Mouse (Mus musculus) liver, postnatal 0 days (tissue): Measurements from ENCODE around the gene Yipf2.

Experiments
- CTCF ChIP-seq: sonication (generic); IDR thresholded peaks from 2 replicates; pipeline ENCODE4 v1.5.1; 2016; ENCODE audit warnings: antibody characterized with exemption, low read depth
- EP300 ChIP-seq: IDR thresholded peaks from 2 replicates; pipeline ENCODE4 v1.6.1; 2016; ENCODE audit warnings: antibody characterized with exemption, low read depth, mild to moderate bottlenecking

GRCm38 (mm10) chr9:21600186-21600585 is 7.6 kb upstream of the Yipf2 start:
- TF ChIP-seq CTCF (no peak), EP300 (no peak)
